Mouse (Mus musculus) gastrocnemius, postnatal 25 days (tissue): ENCODE data around the gene Fgfr2. TPM values are rescaled to one million over a fixed set of nuclear protein-coding genes. Genes with fewer than 3 reads are reported as not detected.

ENCODE experiments used
- DNase-seq: peaks from one replicate; pipeline ENCODE4 v3.0.0; 2022
- total RNA-seq, 2 experiments: library from RNA; stranded (reverse); gene quantifications; 1 replicate in 1 of 2; 2 replicates in 1 of 2; pipeline ENCODE4 v1.2.3; 2021

The Fgfr2 gene
- total RNA-seq, 2 experiments from 2014 or later = 0.33 to 0.96 TPM

DNA sequence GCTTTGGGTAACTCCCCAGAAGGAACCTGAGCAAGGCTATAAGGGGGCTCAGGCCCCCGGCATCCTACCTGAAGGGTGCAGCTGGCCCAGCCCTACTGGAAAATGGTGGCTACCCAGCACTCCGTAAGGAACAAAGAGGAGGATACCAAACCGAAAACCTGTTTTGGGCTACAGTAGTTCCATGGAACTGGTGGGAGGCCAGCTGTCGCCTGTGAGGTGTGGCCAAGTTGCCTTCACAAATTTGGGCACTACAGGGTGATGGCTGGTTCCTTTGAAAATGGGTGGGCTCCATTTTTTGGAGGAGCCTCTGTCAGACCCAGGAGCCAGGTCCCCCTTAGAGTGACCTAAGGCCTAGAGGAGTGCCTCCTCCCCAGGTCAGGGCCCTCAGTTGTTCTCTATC lies 407.9 kb downstream of the Fgfr2 start:
- no peak for DNase-seq

- peak; percentile 64 for DNase-seq
Observed at GRCm38 (mm10) chr7:132714236-132714923, 408.8 kb downstream of the Fgfr2 start.

DNA sequence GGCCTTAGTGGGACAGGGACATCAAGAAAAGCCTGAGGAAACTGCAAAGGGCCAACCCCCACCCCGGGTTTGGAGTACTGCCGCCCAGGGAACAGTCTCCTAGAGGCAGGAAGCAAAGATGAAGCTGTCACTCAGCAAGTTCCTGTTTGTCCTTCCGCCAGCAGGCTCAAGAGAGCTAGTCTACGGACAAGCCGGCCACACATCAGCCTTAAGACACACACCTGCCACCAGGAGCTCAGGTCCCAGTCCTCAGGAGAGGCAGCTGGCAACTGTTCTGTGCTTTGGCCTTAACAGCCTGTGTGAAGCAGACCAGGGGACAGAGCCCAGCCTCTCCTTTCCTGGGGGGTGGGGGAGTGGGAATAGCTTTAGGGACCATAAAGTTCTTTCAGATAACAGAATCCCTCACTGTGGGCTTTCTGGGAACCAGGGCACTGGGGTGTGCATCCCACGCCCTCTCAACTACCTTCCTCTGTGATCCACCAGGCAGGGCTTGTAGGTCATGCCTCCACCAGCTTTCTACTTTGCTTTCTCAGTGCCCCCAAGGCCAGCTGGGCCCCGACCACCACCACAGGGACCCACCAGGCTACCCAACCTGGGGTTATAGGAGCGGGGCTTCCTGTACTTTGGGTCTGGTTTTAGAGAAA lies 409.5 kb downstream of the Fgfr2 start:
- DNase-seq = no peak

GRCm38 (mm10) chr7:132712956-132713355 lies 410.2 kb downstream of the Fgfr2 start:
- no peak for DNase-seq

DNA sequence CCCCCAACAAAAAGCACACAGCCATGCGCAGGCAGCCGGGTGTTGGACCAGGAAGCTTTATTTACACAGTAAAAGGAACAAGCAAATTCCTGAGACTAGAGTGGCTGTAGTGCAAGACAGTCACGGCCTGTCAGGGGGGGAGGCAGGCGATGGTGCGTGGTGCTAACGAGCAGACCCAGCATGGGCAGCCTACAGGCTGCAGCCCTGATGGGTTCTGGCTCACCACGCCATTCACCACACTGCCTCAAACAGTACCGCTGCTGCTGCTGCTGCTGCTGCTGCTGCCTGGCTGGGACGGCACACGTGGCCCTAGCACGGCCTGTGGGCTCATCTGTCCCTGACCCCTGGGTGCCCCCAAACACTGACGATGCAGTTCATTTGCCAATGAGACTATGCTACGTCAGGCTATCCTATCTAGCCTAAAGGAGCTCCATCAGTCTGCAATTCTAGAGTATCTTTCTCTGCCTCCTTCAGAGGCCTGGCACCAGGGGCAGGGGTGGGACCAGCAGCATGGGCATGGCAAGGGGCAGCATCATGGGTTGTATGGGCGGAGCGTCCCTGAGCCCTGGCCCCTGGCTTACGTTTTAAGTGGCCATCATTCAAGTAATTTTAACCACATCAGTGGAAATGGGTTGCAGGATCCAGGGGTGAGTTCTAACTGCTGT lies 411.0 kb downstream of the Fgfr2 start:
- no peak for DNase-seq

GRCm38 (mm10) chr7:132711579-132711978 lies 411.6 kb downstream of the Fgfr2 start:
- no peak for DNase-seq

GRCm38 (mm10) chr7:132705130-132705529 lies 418.0 kb downstream of the Fgfr2 start:
- DNase-seq = no peak

DNA sequence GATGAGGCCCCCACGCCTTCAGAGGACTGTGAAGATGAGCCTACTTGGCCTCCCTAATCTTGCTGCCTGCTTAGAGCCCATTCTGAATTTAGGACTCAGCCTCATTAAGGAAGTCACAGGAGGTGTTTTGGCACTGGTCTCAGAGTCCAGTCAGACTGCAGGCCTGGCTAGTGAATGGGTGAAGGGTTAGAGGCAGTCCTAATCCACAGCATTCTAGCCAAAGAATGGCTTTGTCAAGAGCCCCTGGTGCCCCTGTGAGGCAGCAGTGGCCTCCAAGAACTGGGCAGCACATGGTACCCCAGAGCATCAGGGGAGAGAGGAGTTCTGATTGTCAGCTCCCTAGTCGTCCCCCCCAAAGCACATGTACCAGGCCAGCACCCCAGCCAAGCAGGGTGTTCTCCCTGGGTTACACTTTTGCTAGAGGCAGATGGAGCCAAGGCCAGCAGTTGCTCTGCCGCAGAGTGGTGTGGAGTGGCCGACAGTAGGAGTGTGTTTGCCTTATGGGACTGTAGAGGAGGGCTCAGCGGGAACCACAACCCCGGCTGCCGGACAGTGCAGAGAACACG lies 418.8 kb downstream of the Fgfr2 start:
- DNase-seq = no peak

DNA sequence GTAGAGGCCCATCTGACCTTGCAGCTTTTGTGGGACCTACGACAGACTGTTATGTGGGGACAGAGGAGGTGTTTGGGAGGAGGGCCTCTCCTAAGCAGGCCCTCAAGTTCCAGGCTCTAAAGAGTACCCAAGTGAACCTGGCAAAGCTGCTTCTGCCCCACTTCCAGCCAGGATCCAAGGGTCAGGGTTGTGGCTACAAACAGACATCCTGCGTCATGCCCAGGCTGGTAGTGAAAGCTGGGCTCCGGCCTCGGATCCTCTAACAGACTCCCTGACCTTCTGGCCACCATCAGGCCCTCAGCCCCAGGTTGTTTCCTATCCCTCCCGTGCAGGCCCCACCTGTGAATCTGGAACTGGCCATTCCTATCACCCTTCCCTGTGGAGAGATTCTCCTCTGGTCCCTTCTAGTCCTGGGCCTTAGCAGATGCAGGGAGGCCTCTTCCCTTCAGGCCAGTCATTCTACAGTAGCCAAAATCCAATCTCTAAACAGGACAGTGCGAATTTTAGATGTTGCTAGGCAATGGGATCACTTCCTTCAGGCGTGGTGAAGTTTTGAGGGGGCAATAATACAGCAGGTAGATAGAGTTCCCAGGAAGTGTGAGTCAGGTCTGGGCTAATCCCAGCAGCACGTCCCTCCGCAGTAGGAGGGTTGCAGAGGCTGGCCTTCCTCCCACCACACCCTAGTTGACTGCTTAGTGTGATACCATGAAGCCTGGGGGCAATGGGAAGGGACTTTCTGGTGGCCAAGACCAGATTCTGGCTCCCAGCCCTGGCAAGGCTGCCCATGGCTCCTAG lies 419.4 kb downstream of the Fgfr2 start:
- no peak for DNase-seq

- no peak for DNase-seq
Observed at GRCm38 (mm10) chr7:132702492-132703070, 420.6 kb downstream of the Fgfr2 start.

- DNase-seq = no peak
Observed at GRCm38 (mm10) chr7:132702024-132702423, 421.1 kb downstream of the Fgfr2 start.

- no peak for DNase-seq
Observed at GRCm38 (mm10) chr7:132701412-132701811, 421.7 kb downstream of the Fgfr2 start.

DNA sequence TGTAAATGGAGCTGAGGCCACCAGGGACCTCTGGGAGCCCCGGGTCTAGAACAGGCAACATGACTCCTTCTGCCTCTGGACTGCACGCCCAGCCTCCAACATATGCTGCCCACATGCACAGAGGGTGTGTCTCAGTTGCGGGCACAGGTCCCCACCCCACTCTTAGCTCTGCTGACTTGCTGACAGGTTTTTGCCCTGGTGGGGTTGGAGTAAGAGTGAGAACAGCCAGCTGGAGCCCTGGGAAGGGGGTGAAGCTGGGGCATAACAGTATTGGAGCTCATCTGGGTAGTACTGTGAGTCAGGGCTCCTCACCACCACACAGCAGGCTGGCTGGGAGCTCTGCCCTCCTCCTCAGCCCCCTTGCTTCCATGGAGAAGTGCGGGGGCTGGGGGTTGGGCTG lies 423.0 kb downstream of the Fgfr2 start:
- no peak for DNase-seq

DNA sequence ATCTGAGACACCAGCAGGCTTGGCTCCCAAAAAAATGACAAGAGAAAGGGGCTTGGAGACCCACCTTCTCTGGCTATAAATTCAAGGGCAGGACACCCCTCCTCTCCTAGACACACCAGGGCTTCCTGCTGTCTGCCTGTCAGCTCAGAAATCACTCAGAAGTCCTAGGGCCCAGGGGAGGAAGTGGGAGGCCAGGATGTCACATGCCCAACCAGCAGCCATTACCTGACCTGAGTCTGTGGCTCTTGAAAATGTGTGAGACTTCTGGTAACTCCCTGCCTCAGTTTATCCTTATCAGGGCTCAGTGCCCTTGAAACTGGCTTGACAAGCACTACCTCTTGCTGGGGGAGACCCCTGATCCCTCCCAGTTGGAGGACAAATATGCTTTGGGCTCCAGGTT lies 423.5 kb downstream of the Fgfr2 start:
- no peak for DNase-seq

DNA sequence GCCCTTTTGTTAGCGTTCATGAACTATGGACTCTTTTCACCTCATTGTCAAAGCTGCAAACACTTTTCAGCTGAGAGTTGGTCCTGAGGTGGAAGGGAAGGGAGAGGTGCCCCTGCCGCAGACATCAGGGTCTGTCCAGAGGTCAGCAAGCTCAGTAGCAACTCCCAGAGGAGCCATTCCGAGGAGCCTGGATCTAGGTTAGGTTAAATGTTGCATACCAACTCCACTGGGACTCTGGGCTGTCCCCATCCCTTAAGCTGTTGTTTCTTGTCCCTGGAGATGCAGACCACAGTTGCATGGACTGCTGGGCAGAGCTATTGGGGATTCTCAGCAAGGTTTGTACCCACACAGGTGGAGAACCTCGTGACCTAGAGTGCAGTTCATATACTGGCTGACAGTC lies 424.0 kb downstream of the Fgfr2 start:
- DNase-seq = no peak

DNA sequence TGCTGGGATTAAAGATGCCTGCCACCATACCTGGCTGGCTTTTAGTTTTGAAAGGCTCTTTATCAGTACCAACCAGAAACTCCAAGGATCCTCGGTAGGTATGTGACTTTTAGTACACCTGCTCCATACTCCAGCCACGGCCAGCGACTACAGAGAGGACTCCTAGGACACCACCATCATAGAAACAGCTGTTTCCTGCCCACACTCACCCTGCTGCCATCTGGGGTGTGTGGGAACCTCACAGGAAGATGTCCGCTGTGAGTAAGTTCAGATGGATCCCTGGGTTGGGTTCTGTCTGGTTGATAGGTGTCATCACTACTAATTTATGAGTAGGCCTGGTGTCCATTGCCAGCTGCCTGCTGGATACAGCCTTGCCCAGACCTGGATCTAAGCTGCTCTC lies 424.4 kb downstream of the Fgfr2 start:
- DNase-seq = no peak

GRCm38 (mm10) chr7:132697258-132697796 lies 425.8 kb downstream of the Fgfr2 start:
- DNase-seq = no peak

DNA sequence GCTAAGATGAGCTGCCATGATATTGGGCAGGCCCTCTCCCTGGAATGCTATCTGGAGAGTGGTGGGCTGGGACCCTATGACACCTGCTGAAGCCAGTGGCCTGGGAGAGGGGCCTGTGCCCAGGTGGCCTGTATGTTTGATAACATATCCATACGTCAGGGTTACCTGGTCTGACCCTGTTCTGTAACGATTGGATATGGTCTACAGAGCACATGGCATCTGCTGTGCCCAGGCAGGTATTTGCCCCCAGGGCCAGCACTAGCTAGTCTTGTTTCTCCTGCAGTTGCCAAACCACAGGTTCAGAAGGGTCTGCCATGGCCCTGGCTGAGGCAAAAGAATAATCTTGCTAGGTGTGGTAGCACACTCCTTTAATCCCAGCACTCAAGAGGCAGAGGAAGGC lies 429.6 kb downstream of the Fgfr2 start:
- DNase-seq = no peak

DNA sequence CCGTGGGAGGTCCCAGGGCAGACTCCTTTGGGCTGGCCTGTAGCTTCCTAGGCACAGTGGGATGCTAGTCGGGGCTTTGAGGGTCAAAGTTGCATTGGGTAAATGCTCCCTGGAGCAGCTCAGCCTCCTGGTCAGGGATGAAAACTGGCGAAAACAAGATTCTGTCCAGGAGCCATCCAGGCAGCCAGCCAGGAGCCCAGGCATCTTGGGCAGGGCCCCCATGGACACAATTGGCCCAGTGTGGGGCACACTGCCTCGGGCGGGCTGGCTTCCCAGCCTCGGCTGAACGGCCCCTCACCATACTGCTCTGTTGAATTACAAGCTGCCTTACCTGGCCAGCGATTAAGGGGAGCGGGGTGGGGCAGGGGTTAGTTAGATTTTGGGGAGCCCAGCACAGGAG lies 430.4 kb downstream of the Fgfr2 start:
- no peak for DNase-seq

DNA sequence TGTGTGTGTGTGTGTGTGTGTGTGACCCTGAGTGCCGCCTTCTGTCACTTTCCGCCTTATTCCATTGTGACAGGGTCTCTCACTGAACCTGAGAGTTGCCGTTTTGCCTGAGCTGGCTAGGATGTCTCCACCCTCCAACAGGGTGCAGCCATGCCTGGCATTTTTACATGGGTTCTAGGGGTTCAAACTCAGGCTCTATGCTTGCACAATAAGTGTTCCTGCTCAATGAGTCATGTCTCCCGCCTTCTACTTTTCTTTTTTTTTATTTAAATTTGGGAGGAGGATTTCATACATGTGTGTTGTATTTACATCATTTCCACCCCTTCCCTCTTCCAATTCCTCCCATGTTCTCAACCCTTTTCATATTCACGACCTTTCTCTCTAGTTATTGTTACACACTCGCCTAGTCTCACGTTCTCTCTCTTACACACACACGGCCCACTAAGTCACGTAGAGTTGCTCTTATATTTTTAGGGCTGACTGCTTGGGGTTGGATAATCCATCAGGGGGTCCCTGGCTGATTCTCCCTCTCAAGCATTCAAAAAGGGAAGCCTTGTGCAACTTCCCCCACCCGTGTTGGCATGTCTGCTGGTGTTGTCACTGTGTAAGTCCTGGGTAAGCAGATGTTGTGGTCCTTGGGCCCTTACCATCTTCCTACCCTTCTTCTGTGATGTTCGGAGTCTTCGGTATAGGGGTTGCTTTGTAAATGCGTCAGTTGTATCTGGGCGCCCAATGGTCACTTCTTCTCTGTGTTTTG lies 432.3 kb downstream of the Fgfr2 start:
- DNase-seq = no peak

DNA sequence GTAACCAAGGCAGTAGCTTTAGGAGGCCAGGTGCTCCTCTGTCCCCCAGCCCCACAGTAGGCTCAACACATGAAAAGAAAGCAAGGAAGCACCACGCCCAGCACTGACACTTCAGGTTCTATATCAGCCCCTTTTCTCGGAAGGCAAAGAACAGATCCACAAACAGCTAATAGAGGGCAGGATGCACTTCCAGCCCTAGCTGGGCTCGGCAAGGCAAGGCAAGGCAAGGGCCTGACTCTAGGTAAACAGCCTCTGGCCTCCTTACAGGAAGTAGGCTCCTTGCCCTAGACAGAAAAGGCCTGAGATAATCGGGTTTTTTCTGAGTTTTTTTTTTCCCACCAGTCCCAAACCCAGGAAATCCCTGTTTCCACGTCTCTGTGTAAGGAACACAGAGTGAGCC lies 433.4 kb downstream of the Fgfr2 start:
- DNase-seq = no peak
